Mouse (Mus musculus): ENCODE results near the gene Megf11. TPM values are rescaled to one million over a fixed set of nuclear protein-coding genes. Genes with fewer than 3 reads are reported as not detected.

The Megf11 gene
- 1 to 10 TPM; 2.0 to 3.0 TPM for total RNA-seq (2021)
- long read RNA-seq, experiment 1, partial matches to known transcripts, result 1 of 2 reads
- long read RNA-seq, experiment 1, other reads (novel, unspliced or antisense), result 1 of 2 reads
- long read RNA-seq, experiment 2, result 0 reads

- DNase-seq, result peak; percentile 53
These were observed at the start of gene Megf11 for GRCm38 (mm10) chr9:64385511-64386465. Gene Megf11 (plus strand): TSS chr9:64385626.

GRCm38 (mm10) chr9:64335825-64336224 is 49.6 kb upstream of the Megf11 start:
- DNase-seq, result no peak

GRCm38 (mm10) chr9:64339361-64339760 is 46.1 kb upstream of the Megf11 start:
- no peak for DNase-seq

GRCm38 (mm10) chr9:64340351-64341253 is 44.8 kb upstream of the Megf11 start:
- peak; percentile 85 for DNase-seq

- DNase-seq, result no peak
These were observed 44.2 kb upstream of the Megf11 start, which contains the start of gene Dis3l for GRCm38 (mm10) chr9:64341254-64341566. Gene Dis3l (minus strand): TSS chr9:64341288.

- DNase-seq, result no peak
These were observed 43.8 kb upstream of the Megf11 start for GRCm38 (mm10) chr9:64341671-64342070.

- no peak for DNase-seq
These were observed 41.8 kb upstream of the Megf11 start for GRCm38 (mm10) chr9:64343656-64344055.

- no peak for DNase-seq
These were observed 39.5 kb upstream of the Megf11 start for GRCm38 (mm10) chr9:64345931-64346330.

- no peak for DNase-seq
These were observed 38.0 kb upstream of the Megf11 start for GRCm38 (mm10) chr9:64347377-64347776.

- DNase-seq, result no peak
These were observed 35.9 kb upstream of the Megf11 start for GRCm38 (mm10) chr9:64349490-64349889.

- no peak for DNase-seq
These were observed 34.2 kb upstream of the Megf11 start for GRCm38 (mm10) chr9:64351191-64351590.

GRCm38 (mm10) chr9:64355627-64356026 is 29.8 kb upstream of the Megf11 start:
- no peak for DNase-seq

- no peak for DNase-seq
These were observed 24.0 kb upstream of the Megf11 start for GRCm38 (mm10) chr9:64361231-64361950.

GRCm38 (mm10) chr9:64369871-64370270 is 15.6 kb upstream of the Megf11 start:
- DNase-seq, result no peak

GRCm38 (mm10) chr9:64371305-64371819 is 14.1 kb upstream of the Megf11 start:
- no peak for DNase-seq

GRCm38 (mm10) chr9:64376380-64376779 is 9.0 kb upstream of the Megf11 start:
- no peak for DNase-seq

GRCm38 (mm10) chr9:64383021-64383788 is 2.2 kb upstream of the Megf11 start:
- DNase-seq, result no peak

GRCm38 (mm10) chr9:64386466-64387211 is 1.2 kb downstream of the Megf11 start:
- DNase-seq, result no peak

GRCm38 (mm10) chr9:64389576-64390292 is 4.3 kb downstream of the Megf11 start:
- DNase-seq, result no peak
